Mouse (Mus musculus) left cerebral cortex, adult 2 months (tissue): ENCODE measurements around the gene Ldlr. TPM values are rescaled to one million over a fixed set of nuclear protein-coding genes. Genes with fewer than 3 reads are reported as not detected.
A peak's percentile ranks its signal among the peaks of the same experiment; 100 is the strongest.
"Not testable (repeated sequence)": the region's sequence is repeated elsewhere in the genome, so short reads cannot be mapped to it uniquely, and the experiment has no call there.

ENCODE experiments used
- DNase-seq, 2 experiments: peaks; one replicate each; pipeline ENCODE4 v3.0.0; 2021 to 2022; ENCODE audit warnings: low spot score in 2 of 2, mixed read lengths in 1 of 2; ENCODE audit errors: extremely low spot score in 1 of 2
- H3K27ac ChIP-seq: fragments of 200-600 bp; 2 replicates; pipeline ENCODE4 v1.8.1; 2022
- H3K4me3 ChIP-seq: fragments of 200-600 bp; 2 replicates; pipeline ENCODE4 v1.8.1; 2022
- CTCF ChIP-seq: fragments of 200-600 bp; IDR thresholded peaks from 2 replicates; pipeline ENCODE4 v1.8.1; 2022; ENCODE audit warnings: antibody characterized with exemption, mild to moderate bottlenecking, moderate library complexity
- intact Hi-C: fragments of 180-260 bp; cut with DNase I; formaldehyde crosslinking; loops from one replicate; pipeline ENCODE4 v1.15.1; 2025
- total RNA-seq, 2 experiments: library from RNA; stranded (reverse); gene quantifications; 2 replicates each; pipeline ENCODE4 v1.2.3; 2021

The Ldlr gene
- total RNA-seq, 2 experiments from 2014 or later, result 15.8 to 17.7 TPM

GRCm38 (mm10) chr9:21699280-21699679, 24.0 kb upstream of the Ldlr start:
- TF ChIP-seq CTCF, result peak; percentile 17; the same call in 1 of the 2 replicates
- H3K4me3 ChIP-seq, H3K27ac ChIP-seq, DNase-seq, intact Hi-C loops: not testable (repeated sequence)

GRCm38 (mm10) chr9:21701091-21701490, 22.2 kb upstream of the Ldlr start:
- peak overlapping the region; percentile 16; the same call in 1 of the 2 replicates for H3K27ac ChIP-seq
- DNase-seq, result no peak
- no peak for TF ChIP-seq CTCF
- intact Hi-C loops, result no loop called here
- no peak overlapping the region for H3K4me3 ChIP-seq

- no peak overlapping the region for H3K27ac ChIP-seq
- DNase-seq, result no peak
- intact Hi-C loops, result no loop called here
- no peak for TF ChIP-seq CTCF
- H3K4me3 ChIP-seq, result no peak overlapping the region
These were observed 19.8 kb upstream of the Ldlr start for GRCm38 (mm10) chr9:21703494-21703893.

GRCm38 (mm10) chr9:21706085-21706484, 17.2 kb upstream of the Ldlr start:
- TF ChIP-seq CTCF, result no peak
- Histone ChIP-seq H3K4me3 (no peak overlapping the region), H3K27ac (no peak overlapping the region)
- intact Hi-C loops, result no loop called here
- DNase-seq, result no peak

- DNase-seq, result no peak
- Histone ChIP-seq H3K27ac (no peak overlapping the region), H3K4me3 (no peak overlapping the region)
- no peak for TF ChIP-seq CTCF
- intact Hi-C loops, result no loop called here
These were observed 16.6 kb upstream of the Ldlr start for GRCm38 (mm10) chr9:21706586-21707265.

- no peak for DNase-seq
- intact Hi-C loops, result no loop called here
- H3K4me3 ChIP-seq, result no peak overlapping the region
- no peak overlapping the region for H3K27ac ChIP-seq
- TF ChIP-seq CTCF, result no peak
These were observed 13.9 kb upstream of the Ldlr start for GRCm38 (mm10) chr9:21709340-21709739.

GRCm38 (mm10) chr9:21715298-21715697, 8.0 kb upstream of the Ldlr start:
- intact Hi-C loops, result no loop called here
- no peak for TF ChIP-seq CTCF
- DNase-seq, result no peak
- no peak overlapping the region for H3K27ac ChIP-seq
- H3K4me3 ChIP-seq, result no peak overlapping the region

- intact Hi-C loops, result no loop called here
- TF ChIP-seq CTCF, result no peak
- H3K4me3 ChIP-seq, result no peak overlapping the region
- DNase-seq, result no peak
- no peak overlapping the region for H3K27ac ChIP-seq
These were observed 6.3 kb upstream of the Ldlr start for GRCm38 (mm10) chr9:21717015-21717414.

- intact Hi-C loops, result no loop called here
- Histone ChIP-seq H3K27ac (no peak overlapping the region), H3K4me3 (no peak overlapping the region)
- no peak for TF ChIP-seq CTCF
- DNase-seq, result no peak
These were observed 2.2 kb upstream of the Ldlr start for GRCm38 (mm10) chr9:21721036-21721435.

GRCm38 (mm10) chr9:21724147-21724536, 859 bp downstream of the Ldlr start:
- DNase-seq, result peak; percentile 82 to 89
- no peak for TF ChIP-seq CTCF
- Histone ChIP-seq H3K4me3 (peak overlapping the region; percentile 82), H3K27ac (peak overlapping the region; percentile 84)
- intact Hi-C loops, result no loop called here

GRCm38 (mm10) chr9:21725224-21726121, 2.2 kb downstream of the Ldlr start:
- no peak for DNase-seq
- H3K4me3 ChIP-seq, result no peak overlapping the region
- intact Hi-C loops, result no loop called here
- no peak overlapping the region for H3K27ac ChIP-seq
- no peak for TF ChIP-seq CTCF

GRCm38 (mm10) chr9:21726218-21726975, 3.1 kb downstream of the Ldlr start:
- no peak for DNase-seq
- Histone ChIP-seq H3K4me3 (no peak overlapping the region), H3K27ac (no peak overlapping the region)
- no peak for TF ChIP-seq CTCF
- intact Hi-C loops, result no loop called here
